Mouse (Mus musculus): ENCODE measurements at regions not wholly inside any gene's neighbourhood (a gene's known extent, or its start where the extent isn't known, plus 50 kb on each side); places are given as distances from the start of the nearest gene placed in this dataset.

DNA sequence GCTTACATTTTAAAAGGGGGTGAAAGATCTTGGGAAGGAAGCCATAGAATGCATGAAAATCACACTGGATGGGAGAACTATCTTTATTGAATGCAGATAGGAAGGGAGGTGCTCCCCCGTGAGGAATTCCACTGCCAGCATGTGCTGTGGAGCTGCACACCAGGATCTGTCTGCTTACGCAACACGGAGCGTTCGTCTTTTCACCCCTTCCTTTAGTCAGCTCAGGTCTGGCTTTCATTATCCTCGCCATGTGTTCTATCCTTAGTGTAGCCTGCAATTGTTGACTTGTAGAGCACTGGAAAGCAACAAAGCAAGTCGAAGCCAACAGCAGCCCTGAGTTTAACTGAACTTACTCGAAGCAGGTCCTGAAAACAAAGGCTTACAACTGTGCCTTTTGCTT is 194.4 kb upstream of the Zfp637 start:
- Histone ChIP-seq H3K9me3 (replicated peaks; ENCODE audit: control insufficient read depth, low read length) (no peaks in the 10 kb centered on the region), H3K4me3 (ENCODE audit: low read depth, low read length) (no peak overlapping the region), H3K27ac (replicated peaks; ENCODE audit: low read depth, low read length) (0 out of 2 replicates have a peak overlapping the region, but pooled peaks have one; percentile 41), H3K4me2 (ENCODE audit: low read depth, low read length) (no peak overlapping the region), H3K27me3 (ENCODE audit: control insufficient read depth, insufficient read depth, low read length) (no peaks in the 10 kb centered on the region), H3K9ac (replicated peaks; ENCODE audit: low read length) (no peak overlapping the region), H3K4me1 (ENCODE audit: control insufficient read depth, insufficient read depth, low read length) (no peaks in the 10 kb centered on the region), H3K36me3 (replicated peaks; ENCODE audit: control insufficient read depth, insufficient read depth, low read depth, low read length) (no peaks in the 10 kb centered on the region)
- DNase-seq (ENCODE audit: low spot score) (peak; percentile 71), ATAC-seq (replicated peaks; ENCODE audit: insufficient number of reproducible peaks, low FRiP score, low TSS enrichment, low read depth) (no peak)
- WGBS, result 47% methylated on average over 8 of the region's 8 CpGs

DNA sequence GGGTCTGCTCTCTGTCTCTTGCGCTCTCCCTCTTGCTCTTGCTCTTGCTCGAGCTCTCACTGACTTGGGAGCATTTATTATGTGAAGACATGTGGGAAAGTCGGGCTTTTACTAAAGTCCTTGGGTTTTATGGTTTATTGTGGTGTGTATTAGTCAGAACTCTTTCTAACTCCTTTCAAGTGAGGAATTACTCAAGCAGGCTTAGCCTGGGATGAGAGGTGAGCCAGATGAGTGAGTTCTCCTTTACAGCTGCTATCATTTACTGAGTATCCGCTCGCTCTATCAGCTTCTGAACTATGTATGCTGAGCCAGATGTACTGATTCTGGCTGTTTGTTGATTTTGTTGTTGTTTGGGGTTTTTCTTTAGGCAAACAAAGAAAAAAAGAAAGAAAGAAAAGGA is 190.4 kb upstream of the Zfp637 start:
- no peak for ATAC-seq (replicated peaks; ENCODE audit: insufficient number of reproducible peaks, low FRiP score, low TSS enrichment, low read depth)
- 84% methylated on average over 5 of the region's 5 CpGs for whole genome bisulfite sequencing
- Histone ChIP-seq H3K4me1 (ENCODE audit: control insufficient read depth, insufficient read depth, low read length) (no peaks in the 10 kb centered on the region), H3K9me3 (replicated peaks; ENCODE audit: control insufficient read depth, low read length) (no peaks in the 10 kb centered on the region), H3K9ac (replicated peaks; ENCODE audit: low read length) (no peak overlapping the region), H3K4me2 (ENCODE audit: low read depth, low read length) (no peak overlapping the region), H3K27me3 (ENCODE audit: control insufficient read depth, insufficient read depth, low read length) (no peaks in the 10 kb centered on the region), H3K36me3 (replicated peaks; ENCODE audit: control insufficient read depth, insufficient read depth, low read depth, low read length) (no peaks in the 10 kb centered on the region), H3K4me3 (ENCODE audit: low read depth, low read length) (no peak overlapping the region), H3K27ac (replicated peaks; ENCODE audit: low read depth, low read length) (no peak overlapping the region)
- DNase-seq (ENCODE audit: low spot score), result no peak

DNA sequence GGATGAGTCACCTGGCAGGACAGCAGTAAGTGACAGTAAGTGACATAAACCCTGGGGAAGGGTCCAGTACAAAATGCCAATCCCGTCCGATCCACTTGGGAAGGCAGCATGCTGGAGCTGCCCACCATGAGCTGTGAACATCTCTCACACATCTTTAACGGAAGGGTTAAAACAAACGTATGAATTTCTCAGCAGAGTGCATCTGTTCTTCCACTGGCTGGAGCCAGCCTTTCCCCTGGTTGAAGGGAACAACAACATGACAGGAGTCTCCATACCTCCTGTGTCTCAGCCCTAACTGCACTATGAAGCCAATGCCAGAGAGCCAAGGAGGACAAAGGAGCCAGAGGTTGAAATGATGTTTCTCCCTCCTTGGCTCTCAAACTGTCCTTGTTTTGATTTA is 189.4 kb upstream of the Zfp637 start:
- ATAC-seq (replicated peaks; ENCODE audit: insufficient number of reproducible peaks, low FRiP score, low TSS enrichment, low read depth) (no peak), DNase-seq (ENCODE audit: low spot score) (no peak)
- 93% methylated on average over 4 of the region's 4 CpGs for WGBS
- H3K4me3 ChIP-seq (ENCODE audit: low read depth, low read length), result no peak overlapping the region
- H3K4me2 ChIP-seq (ENCODE audit: low read depth, low read length), result no peak overlapping the region
- no peaks in the 10 kb centered on the region for H3K4me1 ChIP-seq (ENCODE audit: control insufficient read depth, insufficient read depth, low read length)
- no peak overlapping the region for H3K9ac ChIP-seq (replicated peaks; ENCODE audit: low read length)
- H3K9me3 ChIP-seq (replicated peaks; ENCODE audit: control insufficient read depth, low read length), result no peaks in the 10 kb centered on the region
- H3K36me3 ChIP-seq (replicated peaks; ENCODE audit: control insufficient read depth, insufficient read depth, low read depth, low read length), result no peaks in the 10 kb centered on the region
- no peak overlapping the region for H3K27ac ChIP-seq (replicated peaks; ENCODE audit: low read depth, low read length)
- H3K27me3 ChIP-seq (ENCODE audit: control insufficient read depth, insufficient read depth, low read length), result no peaks in the 10 kb centered on the region

DNA sequence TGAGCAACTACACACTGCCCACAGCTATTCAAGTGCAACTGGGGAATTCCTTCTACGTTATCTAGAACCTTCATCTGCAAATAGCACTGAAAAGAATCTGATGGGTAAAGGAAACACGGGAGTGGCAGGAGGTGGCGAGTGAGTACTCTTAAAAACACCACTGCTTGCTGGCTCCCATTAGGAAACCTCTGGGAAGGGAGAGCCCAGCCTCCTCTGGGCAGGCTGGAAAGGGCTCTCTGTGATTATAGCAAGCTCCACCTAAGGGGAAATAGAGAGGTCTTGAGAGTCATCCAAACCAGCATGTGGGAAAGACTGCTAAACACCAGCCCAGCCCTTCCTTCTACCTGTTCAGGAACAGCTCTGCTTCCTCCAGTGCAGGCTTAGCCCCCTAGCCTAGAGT is 189.0 kb upstream of the Zfp637 start:
- H3K9ac ChIP-seq (replicated peaks; ENCODE audit: low read length), result no peak overlapping the region
- no peak overlapping the region for H3K4me2 ChIP-seq (ENCODE audit: low read depth, low read length)
- H3K27me3 ChIP-seq (ENCODE audit: control insufficient read depth, insufficient read depth, low read length), result no peaks in the 10 kb centered on the region
- ATAC-seq (replicated peaks; ENCODE audit: insufficient number of reproducible peaks, low FRiP score, low TSS enrichment, low read depth), result no peak
- H3K4me1 ChIP-seq (ENCODE audit: control insufficient read depth, insufficient read depth, low read length), result no peaks in the 10 kb centered on the region
- H3K9me3 ChIP-seq (replicated peaks; ENCODE audit: control insufficient read depth, low read length), result no peaks in the 10 kb centered on the region
- no peaks in the 10 kb centered on the region for H3K36me3 ChIP-seq (replicated peaks; ENCODE audit: control insufficient read depth, insufficient read depth, low read depth, low read length)
- DNase-seq (ENCODE audit: low spot score), result no peak
- H3K4me3 ChIP-seq (ENCODE audit: low read depth, low read length), result no peak overlapping the region
- WGBS, result 39% methylated on average over 3 of the region's 3 CpGs
- no peak overlapping the region for H3K27ac ChIP-seq (replicated peaks; ENCODE audit: low read depth, low read length)

DNA sequence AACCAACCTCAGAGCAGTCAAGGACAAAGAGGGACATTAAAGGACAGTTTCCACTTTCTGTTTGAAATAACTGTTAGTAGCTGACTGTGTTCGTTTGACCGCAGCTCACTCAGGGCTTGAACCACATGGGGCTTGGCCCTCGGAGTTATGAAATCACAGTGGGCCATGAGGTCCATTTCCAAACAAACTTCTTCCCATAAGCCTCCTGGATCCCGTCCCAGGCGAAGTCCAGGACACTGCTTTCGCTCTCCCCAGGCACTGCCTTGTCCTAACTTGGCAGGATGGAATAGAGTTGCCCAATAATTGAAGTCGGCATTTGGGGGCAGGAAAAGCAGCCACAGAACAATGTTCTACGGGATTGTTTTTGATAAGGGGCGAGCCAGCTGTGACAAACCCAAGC is 188.1 kb upstream of the Zfp637 start:
- DNase-seq (ENCODE audit: low spot score) (no peak), ATAC-seq (replicated peaks; ENCODE audit: insufficient number of reproducible peaks, low FRiP score, low TSS enrichment, low read depth) (no peak)
- Histone ChIP-seq H3K9me3 (replicated peaks; ENCODE audit: control insufficient read depth, low read length) (no peaks in the 10 kb centered on the region), H3K27ac (replicated peaks; ENCODE audit: low read depth, low read length) (no peak overlapping the region), H3K9ac (replicated peaks; ENCODE audit: low read length) (no peak overlapping the region), H3K4me3 (ENCODE audit: low read depth, low read length) (no peak overlapping the region), H3K4me1 (ENCODE audit: control insufficient read depth, insufficient read depth, low read length) (no peaks in the 10 kb centered on the region), H3K27me3 (ENCODE audit: control insufficient read depth, insufficient read depth, low read length) (no peaks in the 10 kb centered on the region), H3K4me2 (ENCODE audit: low read depth, low read length) (no peak overlapping the region), H3K36me3 (replicated peaks; ENCODE audit: control insufficient read depth, insufficient read depth, low read depth, low read length) (no peaks in the 10 kb centered on the region)
- WGBS, result 80% methylated on average over 9 of the region's 9 CpGs

DNA sequence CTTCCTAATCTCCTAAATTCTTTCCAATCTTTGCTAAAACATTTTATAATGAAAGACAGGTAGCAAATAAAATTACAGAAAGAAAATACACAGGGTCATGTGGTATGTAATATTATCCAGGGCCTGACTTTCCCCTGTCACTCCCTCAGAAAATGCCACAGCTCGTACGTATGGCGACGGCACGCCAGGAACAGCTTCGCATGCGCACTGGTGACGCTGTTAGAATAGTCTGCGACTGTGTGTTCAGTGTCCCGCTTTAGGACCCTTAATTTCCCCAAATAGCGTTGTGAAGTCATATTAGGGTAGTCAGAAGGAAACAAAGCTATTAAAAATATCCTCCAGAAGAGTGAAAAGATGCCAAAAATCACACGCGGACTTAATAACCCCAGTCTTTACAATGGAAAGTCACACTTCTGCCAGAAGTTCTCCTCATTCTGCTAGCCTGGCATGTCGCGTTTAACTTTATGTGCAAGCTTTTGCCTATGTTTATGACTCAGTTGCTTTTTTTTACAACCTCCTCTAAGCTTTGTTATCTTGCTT is 187.0 kb upstream of the Zfp637 start:
- H3K9me3 ChIP-seq (replicated peaks; ENCODE audit: control insufficient read depth, low read length), result no peaks in the 10 kb centered on the region
- H3K9ac ChIP-seq (replicated peaks; ENCODE audit: low read length), result no peak overlapping the region
- no peak overlapping the region for H3K27ac ChIP-seq (replicated peaks; ENCODE audit: low read depth, low read length)
- H3K36me3 ChIP-seq (replicated peaks; ENCODE audit: control insufficient read depth, insufficient read depth, low read depth, low read length), result no peaks in the 10 kb centered on the region
- no peak overlapping the region for H3K4me2 ChIP-seq (ENCODE audit: low read depth, low read length)
- H3K27me3 ChIP-seq (ENCODE audit: control insufficient read depth, insufficient read depth, low read length), result no peaks in the 10 kb centered on the region
- ATAC-seq (replicated peaks; ENCODE audit: insufficient number of reproducible peaks, low FRiP score, low TSS enrichment, low read depth) (no peak), DNase-seq (ENCODE audit: low spot score) (no peak)
- 66% methylated on average over 15 of the region's 15 CpGs for WGBS
- no peak overlapping the region for H3K4me3 ChIP-seq (ENCODE audit: low read depth, low read length)
- no peaks in the 10 kb centered on the region for H3K4me1 ChIP-seq (ENCODE audit: control insufficient read depth, insufficient read depth, low read length)

DNA sequence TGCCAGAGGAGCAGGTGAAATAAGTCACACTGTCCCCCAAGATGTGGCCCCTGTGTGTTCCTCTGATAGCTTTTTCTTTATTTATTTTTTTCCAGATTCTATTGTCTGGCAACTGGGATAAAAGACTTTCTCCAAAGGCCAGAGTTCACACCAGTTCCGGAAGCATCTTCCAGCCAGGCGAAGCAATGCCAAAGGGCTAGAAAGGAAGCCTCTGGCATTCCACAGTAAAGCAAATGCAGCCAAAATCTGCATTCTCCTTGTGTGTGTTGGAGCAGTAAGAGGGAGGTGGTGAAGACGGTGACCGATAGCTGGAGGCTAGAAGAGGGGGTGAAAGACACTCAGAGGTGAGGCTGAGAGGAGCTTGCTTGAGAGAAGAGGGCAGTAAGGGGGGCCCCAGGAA is 185.0 kb upstream of the Zfp637 start:
- Histone ChIP-seq H3K27ac (replicated peaks; ENCODE audit: low read depth, low read length) (no peak overlapping the region), H3K9me3 (replicated peaks; ENCODE audit: control insufficient read depth, low read length) (no peaks in the 10 kb centered on the region), H3K4me1 (ENCODE audit: control insufficient read depth, insufficient read depth, low read length) (no peaks in the 10 kb centered on the region), H3K4me2 (ENCODE audit: low read depth, low read length) (no peak overlapping the region), H3K27me3 (ENCODE audit: control insufficient read depth, insufficient read depth, low read length) (no peaks in the 10 kb centered on the region), H3K36me3 (replicated peaks; ENCODE audit: control insufficient read depth, insufficient read depth, low read depth, low read length) (no peaks in the 10 kb centered on the region), H3K9ac (replicated peaks; ENCODE audit: low read length) (no peak overlapping the region), H3K4me3 (ENCODE audit: low read depth, low read length) (no peak overlapping the region)
- DNase-seq (ENCODE audit: low spot score) (no peak), ATAC-seq (replicated peaks; ENCODE audit: insufficient number of reproducible peaks, low FRiP score, low TSS enrichment, low read depth) (no peak)
- WGBS, result 84% methylated on average over 4 of the region's 4 CpGs

DNA sequence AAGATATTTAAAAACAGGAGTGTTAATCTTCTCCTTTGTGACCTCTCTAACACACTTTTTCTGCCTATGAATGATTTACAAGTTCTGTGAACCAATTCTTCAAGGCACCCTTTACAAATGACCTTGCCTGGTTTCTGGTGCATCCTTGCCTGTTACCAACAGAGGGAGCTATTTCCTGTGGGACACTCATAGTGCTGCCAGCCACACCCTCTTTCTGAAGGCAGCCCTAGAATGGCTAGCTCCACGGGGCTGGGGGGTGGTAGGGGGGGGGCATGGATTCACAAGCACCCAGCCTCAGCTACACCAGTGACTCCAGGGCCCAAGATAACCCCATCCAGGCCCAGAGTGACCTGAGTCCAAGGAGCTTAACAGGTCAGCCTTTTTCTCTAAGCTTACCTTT is 180.4 kb upstream of the Zfp637 start:
- no peaks in the 10 kb centered on the region for H3K9me3 ChIP-seq (replicated peaks; ENCODE audit: control insufficient read depth, low read length)
- WGBS, result 0% methylated on average over 1 of the region's 1 CpGs
- no peak overlapping the region for H3K4me3 ChIP-seq (ENCODE audit: low read depth, low read length)
- no peak; the same call in 1 of the 2 replicates for ATAC-seq (replicated peaks; ENCODE audit: insufficient number of reproducible peaks, low FRiP score, low TSS enrichment, low read depth)
- no peak overlapping the region for H3K27ac ChIP-seq (replicated peaks; ENCODE audit: low read depth, low read length)
- peak; percentile 68 for DNase-seq (ENCODE audit: low spot score)
- no peak overlapping the region for H3K4me2 ChIP-seq (ENCODE audit: low read depth, low read length)
- H3K4me1 ChIP-seq (ENCODE audit: control insufficient read depth, insufficient read depth, low read length), result no peaks in the 10 kb centered on the region
- no peaks in the 10 kb centered on the region for H3K27me3 ChIP-seq (ENCODE audit: control insufficient read depth, insufficient read depth, low read length)
- no peak overlapping the region for H3K9ac ChIP-seq (replicated peaks; ENCODE audit: low read length)
- no peaks in the 10 kb centered on the region for H3K36me3 ChIP-seq (replicated peaks; ENCODE audit: control insufficient read depth, insufficient read depth, low read depth, low read length)
